Mouse (Mus musculus) liver, adult 2 months (tissue): ENCODE data around the gene Kcnn3.

ENCODE experiments used
- CTCF ChIP-seq: fragments of 200-500 bp; IDR thresholded peaks from 2 replicates; pipeline ENCODE4 v1.5.1; 2011; ENCODE audit warnings: low read depth, low read length, control low read depth
- POLR2A ChIP-seq: fragments of 200-500 bp; IDR thresholded peaks from 2 replicates; pipeline ENCODE4 v1.6.1; 2011; ENCODE audit warnings: low read length, control low read depth; ENCODE audit not compliant: insufficient read depth; ENCODE audit errors: extremely low read depth

- TF ChIP-seq CTCF = peak; percentile 69; the same call in 1 of the 2 replicates
- no peak for TF ChIP-seq POLR2A
These were observed 194.6 kb downstream of the Kcnn3 start, which contains the start of gene Adar for GRCm38 (mm10) chr3:89714359-89715206.
